Mouse (Mus musculus): ENCODE measurements around the gene Crlf3. TPM values are rescaled to one million over a fixed set of nuclear protein-coding genes. Genes with fewer than 3 reads are reported as not detected.

Crlf3 gene
- 10 to 100 TPM; 16.6 to 26.5 TPM for total RNA-seq (2021)

- intact Hi-C loops (cut with DNase I), result loop anchor here (5.0 kb wide), 1 partner anchor 101 kb away; the partner anchor contains the start of gene Rnf135
- peak; percentile 96 to 97 for DNase-seq
These were observed at the start of gene Crlf3 for GRCm38 (mm10) chr11:80080826-80081728. Crlf3 (minus strand) TSS chr11:80080991.

- DNase-seq, result peak; percentile 7 to 16
- intact Hi-C loops (cut with DNase I), result no loop called here
These were observed 35.6 kb upstream of the Crlf3 start for GRCm38 (mm10) chr11:80116411-80116810.

GRCm38 (mm10) chr11:80104407-80104806, 23.6 kb upstream of the Crlf3 start:
- no peak for DNase-seq
- intact Hi-C loops (cut with DNase I), result no loop called here

- intact Hi-C loops (cut with DNase I), result no loop called here
- no peak for DNase-seq
These were observed 20.5 kb upstream of the Crlf3 start for GRCm38 (mm10) chr11:80101298-80101697.

DNA sequence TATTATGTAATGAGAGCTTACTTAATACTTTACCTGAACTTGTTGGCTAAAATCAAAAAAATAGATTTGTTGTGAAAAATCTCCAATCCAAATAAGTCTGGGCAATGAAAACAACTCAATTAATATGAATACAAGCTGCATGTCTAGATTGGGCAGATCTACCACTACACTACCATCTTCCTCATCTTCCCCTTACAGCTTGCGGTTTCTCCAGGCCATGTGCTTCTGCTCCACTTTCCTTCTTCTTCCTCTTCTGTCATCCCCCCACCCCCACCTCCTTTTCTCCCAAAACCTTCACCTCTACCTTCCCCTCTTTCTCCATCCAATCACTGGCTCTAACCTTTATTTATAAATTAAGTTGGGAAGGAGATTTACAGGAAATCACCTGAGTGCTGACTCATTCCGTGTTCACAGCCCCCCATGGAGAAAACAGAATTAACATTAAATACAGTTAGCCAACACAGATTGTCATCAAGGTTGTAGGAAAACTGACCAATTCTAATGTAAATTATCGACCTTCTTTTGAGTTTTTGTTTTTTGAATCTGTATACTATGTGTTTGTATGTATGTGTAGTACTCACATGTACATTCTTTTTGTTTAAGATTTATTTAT, 17.8 kb upstream of the Crlf3 start:
- intact Hi-C loops (cut with DNase I), result no loop called here
- no peak for DNase-seq

DNA sequence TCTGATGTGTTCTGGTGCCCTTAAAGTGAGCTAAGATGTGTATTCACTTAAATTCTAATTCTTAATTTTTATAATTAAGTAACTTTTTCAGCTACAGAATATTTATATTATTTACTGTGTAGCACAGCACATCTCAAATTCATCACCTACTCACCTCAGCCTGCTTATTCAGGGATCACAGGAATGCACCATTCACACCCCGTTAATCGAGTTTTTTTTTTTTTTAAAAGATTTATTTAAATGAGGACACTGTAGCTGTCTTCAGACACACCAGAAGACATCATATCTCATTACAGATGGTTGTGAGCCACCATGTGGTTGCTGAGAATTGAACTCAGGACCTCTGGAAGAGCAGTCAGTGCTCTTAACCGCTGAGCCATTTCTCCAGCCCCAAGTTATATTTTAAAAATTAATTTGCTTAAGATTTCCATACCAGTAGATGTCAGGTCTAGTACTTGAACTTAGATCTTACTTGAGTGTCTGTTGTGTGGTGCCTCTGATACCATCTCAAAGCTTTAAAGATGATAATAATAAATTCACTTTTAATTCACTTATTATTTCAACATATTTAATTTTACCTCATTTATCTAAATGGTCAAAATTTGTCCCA, 9.9 kb upstream of the Crlf3 start:
- DNase-seq, result no peak
- intact Hi-C loops (cut with DNase I), result no loop called here

DNA sequence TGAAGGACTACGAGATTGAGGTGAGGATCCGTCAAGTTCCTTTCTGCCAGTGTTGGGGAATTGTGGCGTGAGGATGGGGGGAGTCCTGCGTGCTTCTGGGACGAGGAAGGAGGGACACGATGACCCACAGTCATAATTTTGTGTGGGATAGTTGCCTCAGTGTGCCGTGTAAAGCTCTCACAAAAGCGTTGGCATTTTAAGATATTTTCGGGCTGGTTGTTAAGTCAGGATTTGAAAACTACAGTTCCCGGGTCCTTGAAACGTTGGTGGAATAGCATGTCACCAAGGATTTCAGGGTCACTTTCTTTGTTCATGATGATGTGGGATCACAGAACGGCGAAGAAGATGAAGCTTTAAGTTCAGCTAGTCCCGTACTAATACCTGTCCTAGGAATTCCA, 9.0 kb upstream of the Crlf3 start:
- DNase-seq, result no peak
- intact Hi-C loops (cut with DNase I), result loop anchor here (5.0 kb wide), 1 partner anchor 117 kb away; the partner anchor contains the start of gene Rhot1

DNA sequence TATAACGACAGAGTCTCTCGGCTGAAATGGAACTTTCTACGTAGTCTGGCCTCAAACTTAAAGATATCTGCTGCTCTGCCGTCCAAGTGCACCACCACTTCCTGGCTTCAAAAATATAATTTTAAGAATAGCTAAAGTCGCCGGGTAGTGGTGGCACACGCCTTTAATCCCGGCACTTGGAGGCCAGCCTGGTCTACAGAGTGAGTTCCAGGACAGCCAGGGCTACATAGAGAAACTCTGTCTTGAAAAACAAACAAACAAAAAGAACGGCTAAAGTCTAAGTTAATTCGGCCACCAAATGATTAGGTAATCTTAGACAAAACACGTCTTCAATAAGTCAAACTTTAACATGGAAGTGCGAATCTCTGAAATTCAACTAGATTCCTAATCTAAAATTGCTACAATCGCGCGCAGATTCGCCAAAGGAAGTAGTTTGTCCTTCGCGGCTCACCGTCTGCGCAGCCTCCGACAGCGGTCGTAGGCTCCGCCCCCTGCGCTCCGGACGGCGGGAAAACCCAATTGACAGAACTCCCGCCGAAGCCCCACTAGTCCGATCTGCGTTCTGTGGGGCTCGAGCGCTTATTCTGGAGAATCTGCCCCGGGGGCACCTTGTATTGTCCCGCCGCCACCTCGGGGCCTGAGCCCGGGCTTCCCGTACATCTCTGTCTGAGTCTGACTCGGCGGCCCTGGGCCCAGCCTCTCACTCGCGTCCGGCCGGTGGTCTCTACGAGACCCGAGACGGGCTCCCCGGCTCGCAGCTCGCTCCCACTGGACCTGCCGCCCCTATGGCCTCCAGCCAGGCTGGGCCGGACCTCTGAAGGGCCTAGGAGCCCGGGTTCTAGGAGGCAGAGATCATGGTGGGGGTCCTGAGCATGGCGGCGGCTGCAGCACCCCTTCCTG, 8.4 kb upstream of the Crlf3 start, which contains the start of gene Atad5:
TSS of gene Atad5 (plus strand) at position 484 of the 900 bp plus-strand sequence.
- intact Hi-C loops (cut with DNase I), result loop anchor here (5.0 kb wide), 1 partner anchor 118 kb away; the partner anchor contains the start of gene Rhot1
- peak; percentile 93 to 95 for DNase-seq

DNA sequence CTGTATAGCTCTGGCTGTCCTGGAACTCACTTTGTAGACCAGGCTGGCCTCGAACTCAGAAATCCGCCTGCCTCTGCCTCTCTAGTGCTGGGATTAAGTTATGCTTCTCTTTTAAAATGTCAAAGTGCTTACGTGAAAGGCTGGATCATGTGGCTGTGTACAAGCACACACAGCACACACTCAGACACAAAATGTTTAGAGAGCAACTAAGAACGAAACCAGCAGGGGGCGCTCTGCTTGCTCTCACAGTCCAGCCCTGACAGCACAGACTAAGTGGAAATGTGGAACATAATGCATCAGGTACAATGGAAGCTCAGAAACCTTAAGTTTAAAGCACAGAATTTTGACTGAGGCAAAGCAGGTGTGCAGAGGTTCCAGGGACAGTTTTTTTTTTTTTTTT, 6.1 kb upstream of the Crlf3 start:
- intact Hi-C loops (cut with DNase I), result loop anchor here (5.0 kb wide), 1 partner anchor 120 kb away; the partner anchor contains the start of gene Rhot1

DNA sequence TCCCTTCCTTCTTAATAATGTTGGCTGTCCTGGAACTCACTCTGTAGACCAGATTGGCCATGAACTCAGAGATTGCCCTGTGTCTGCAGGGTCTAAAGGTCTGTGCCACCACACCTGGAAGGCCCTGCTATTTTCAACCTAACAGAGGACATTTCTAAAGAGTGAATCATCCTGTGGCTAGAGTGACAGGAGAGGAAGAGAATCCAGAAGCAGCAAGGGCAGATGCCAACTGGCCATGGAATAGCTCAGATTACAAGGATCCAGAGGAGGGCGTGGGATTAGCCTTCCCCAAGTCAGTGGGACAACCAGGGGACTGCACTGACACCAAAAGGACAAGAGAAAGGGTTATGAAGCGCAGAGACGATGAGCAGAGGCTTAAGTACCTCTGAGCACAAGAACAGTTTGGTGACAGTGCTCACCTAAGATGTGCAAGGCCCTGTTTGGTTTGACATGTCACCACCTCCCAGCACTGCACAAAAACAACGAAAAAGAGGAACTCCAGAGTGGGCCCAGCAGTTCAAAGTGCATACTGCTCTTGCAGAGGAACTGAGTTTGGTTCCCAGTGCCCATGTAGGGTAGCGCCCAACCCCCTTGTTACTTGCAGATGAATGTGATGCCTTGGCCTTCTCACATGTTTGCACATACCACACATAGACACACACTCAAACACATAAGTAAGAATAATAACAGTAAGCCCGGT, 4.7 kb upstream of the Crlf3 start:
- DNase-seq, result no peak
- intact Hi-C loops (cut with DNase I), result loop anchor here (5.0 kb wide), 1 partner anchor 122 kb away; the partner anchor contains the start of gene Rhot1

More for the DNA sequence above, 6.1 kb upstream of the Crlf3 start:
- peak; percentile 82 to 90 for DNase-seq

DNA sequence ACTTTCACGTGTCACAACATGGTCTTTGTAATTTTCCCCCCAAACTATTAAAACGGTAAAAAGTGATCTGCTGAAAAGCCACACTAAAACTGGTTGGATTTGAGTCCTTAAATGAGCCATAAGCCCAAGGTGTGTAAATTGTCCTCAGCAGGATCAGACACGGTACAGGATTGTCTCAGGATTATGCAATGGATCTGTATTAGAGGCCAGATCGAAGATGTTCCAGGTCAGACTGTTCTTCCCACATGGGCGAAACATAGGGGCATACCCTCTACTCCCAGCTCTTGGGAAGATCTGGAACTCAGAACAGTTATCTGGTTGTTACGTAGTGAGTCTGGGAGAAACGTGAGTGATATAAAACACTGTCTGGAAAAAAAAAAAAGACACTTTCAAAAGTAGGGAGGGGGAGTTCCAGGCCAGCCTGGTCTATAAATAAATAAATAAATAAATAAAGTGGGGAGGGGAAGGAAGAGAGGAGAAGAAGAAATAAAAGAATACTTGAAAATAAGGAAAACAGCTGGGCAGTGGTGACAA, 1.1 kb upstream of the Crlf3 start:
- intact Hi-C loops (cut with DNase I), result loop anchor here (5.0 kb wide), 1 partner anchor 100 kb away; the partner anchor contains the start of gene Rnf135
- no peak for DNase-seq

DNA sequence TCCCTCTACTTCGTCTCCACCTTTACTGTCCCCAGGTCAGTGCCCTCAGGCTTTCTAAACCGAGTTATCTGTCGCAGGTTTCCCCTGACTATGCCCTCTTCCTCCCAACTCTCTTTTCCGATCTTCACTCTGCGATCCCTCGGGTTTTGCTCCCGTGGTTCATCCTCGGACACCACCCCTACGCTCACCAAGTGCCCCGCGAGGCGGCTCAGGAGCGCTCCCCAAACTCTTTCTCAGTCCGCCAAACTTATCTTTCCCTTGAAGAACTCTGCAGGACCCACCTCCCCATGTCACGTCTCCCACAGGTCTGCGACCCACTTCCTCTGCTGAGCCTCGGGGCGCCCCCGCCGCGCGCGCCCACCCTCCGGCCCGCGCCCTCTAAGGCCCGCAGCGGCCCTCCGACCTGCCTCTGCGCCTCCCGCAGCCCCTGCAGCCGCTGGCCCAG, 388 bp downstream of the Crlf3 start:
- intact Hi-C loops (cut with DNase I), result loop anchor here (5.0 kb wide), 1 partner anchor 102 kb away; the partner anchor contains the start of gene Rnf135
- DNase-seq, result peak in 1 of 2 experiments; percentile 64

DNA sequence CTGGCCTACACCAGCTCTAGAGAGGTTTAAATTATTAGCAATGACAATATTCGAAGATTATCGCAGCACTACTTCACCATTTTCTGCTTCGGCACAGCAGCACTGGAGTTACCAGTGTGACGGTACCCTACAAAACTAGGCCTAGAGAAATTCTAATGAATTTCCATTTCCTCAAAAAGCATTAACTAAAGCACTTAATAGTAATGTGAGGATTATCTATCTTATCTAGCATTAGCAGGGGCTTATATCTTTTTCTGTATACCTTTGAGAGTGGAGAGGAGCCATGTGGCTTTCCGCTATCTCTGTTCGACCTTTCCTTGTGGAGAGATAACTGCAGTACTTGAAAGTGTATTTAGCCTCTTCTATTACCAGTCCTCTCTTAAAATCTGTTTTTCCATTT, 1.0 kb downstream of the Crlf3 start:
- DNase-seq, result no peak
- intact Hi-C loops (cut with DNase I), result loop anchor here (5.0 kb wide), 1 partner anchor 103 kb away; the partner anchor contains the start of gene Rnf135

GRCm38 (mm10) chr11:80078831-80079230, 2.0 kb downstream of the Crlf3 start:
- DNase-seq, result no peak
- intact Hi-C loops (cut with DNase I), result no loop called here

GRCm38 (mm10) chr11:80077784-80078545, 2.8 kb downstream of the Crlf3 start:
- DNase-seq, result no peak
- intact Hi-C loops (cut with DNase I), result no loop called here

DNA sequence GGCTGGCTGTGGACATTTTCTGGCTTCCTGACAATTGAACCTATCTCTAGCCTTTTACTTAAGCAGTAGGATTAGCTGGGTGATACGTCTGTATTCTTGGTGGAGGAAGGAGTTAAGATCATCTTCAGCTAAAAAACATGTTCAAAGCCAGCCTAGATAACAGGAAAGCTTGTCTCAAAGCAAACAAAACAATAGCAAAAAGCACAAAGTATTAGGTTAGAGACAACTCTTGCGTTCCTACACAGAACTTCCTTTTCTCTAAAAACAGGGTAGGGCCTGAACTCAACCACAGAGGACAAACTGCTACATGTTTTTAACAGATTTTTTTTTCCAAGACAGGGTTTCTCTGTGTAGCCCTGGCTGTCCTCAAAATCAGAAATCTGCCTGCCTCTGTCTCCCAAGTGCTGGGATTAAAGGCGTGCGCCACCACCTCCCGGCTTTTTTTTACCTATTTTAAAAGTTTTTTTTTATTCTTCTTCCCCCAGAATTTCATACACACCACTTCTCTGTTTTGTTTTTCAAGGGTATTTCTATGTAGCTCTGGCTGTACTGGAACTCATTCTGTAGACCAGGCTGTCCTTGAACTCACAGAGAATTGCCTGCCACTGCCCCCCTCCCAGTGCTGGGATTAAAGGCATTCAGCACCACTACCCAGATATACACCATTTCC, 5.0 kb downstream of the Crlf3 start:
- DNase-seq, result no peak
- intact Hi-C loops (cut with DNase I), result no loop called here

DNA sequence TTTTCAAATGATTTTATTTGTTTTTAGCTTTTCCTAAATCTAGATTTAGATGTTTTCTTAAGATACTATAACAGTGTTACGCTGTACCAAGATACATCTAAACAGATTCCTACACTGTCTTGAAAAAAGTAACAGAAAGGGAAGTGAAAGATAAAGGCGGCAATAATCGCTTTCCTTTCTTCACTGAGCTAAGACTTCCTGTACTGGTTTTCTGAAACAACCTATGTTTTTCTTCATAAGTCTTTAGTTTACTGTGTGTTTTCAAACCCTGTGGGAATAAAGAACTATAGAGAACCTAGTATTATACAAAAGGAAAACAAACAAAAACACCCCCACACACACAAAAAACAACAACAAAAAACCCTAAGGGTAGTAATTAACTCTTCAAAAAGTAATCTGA, 8.4 kb downstream of the Crlf3 start:
- no peak for DNase-seq
- intact Hi-C loops (cut with DNase I), result no loop called here

DNA sequence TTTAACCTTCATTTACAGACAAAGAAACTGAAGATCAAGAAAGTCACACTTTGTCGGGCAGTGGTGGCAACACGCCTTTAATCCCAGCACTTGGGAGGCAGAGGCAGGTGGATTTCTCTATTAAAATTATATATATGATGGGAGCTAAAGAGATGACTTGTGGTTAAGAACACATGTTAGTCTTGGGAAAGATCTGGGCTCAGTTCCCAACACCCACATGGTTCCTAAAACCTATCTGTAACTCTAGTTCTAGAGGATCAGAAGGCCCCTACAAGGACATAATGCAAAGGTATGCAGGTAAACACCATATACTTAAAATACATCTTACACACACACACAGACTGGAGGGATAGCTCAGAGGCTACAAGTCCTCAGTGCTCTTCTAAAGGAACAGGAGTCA, 9.8 kb downstream of the Crlf3 start:
- no peak for DNase-seq
- intact Hi-C loops (cut with DNase I), result no loop called here
